Mouse (Mus musculus) G1E (cell line): ENCODE measurements around the gene Rgs8. TPM values are rescaled to one million over a fixed set of nuclear protein-coding genes. Genes with fewer than 3 reads are reported as not detected.

Source experiments
- ATAC-seq: 2 replicates; pipeline ENCODE4 v1.8.0; 2016; ENCODE audit warnings: mild to moderate bottlenecking; ENCODE audit not compliant: insufficient number of reproducible peaks, poor library complexity, low FRiP score, severe bottlenecking; ENCODE audit errors: extremely low read depth
- DNase-seq: peaks from one replicate; pipeline ENCODE4 v3.0.0; 2012; ENCODE audit warnings: low spot score
- H3K27me3 ChIP-seq: 2 replicates; pipeline ENCODE4 v1.6.1; 2012; ENCODE audit warnings: mild to moderate bottlenecking, low read length, inconsistent platforms; ENCODE audit not compliant: insufficient read depth
- H3K36me3 ChIP-seq: replicated peaks from 2 replicates; pipeline ENCODE3; 2012; ENCODE audit warnings: mild to moderate bottlenecking, inconsistent platforms
- H3K4me1 ChIP-seq: 2 replicates; pipeline ENCODE4 v1.6.1; 2012; ENCODE audit warnings: low read depth, low read length, inconsistent platforms, mixed read lengths; ENCODE audit not compliant: insufficient read depth
- H3K4me3 ChIP-seq: 2 replicates; pipeline ENCODE4 v1.5.1; 2012; ENCODE audit warnings: low read depth, mild to moderate bottlenecking, inconsistent platforms, low read length, moderate library complexity, mixed read lengths
- H3K9me3 ChIP-seq: replicated peaks from 2 replicates; pipeline ENCODE4 v1.6.1; 2012; ENCODE audit warnings: inconsistent platforms
- CTCF ChIP-seq: IDR thresholded peaks from 2 replicates; pipeline ENCODE4 v1.5.1; 2012; ENCODE audit warnings: low read depth, low read length, inconsistent platforms, mixed read lengths
- GATA1 ChIP-seq: IDR thresholded peaks from 2 replicates; pipeline ENCODE4 v1.6.1; 2012; ENCODE audit warnings: borderline replicate concordance, low read length, inconsistent platforms, mixed read lengths
- GATA2 ChIP-seq: IDR thresholded peaks from 2 replicates; pipeline ENCODE4 v1.6.1; 2012; ENCODE audit warnings: low read depth, low read length, inconsistent platforms, borderline replicate concordance
- POLR2AphosphoS5 ChIP-seq: IDR thresholded peaks from 2 replicates; pipeline ENCODE4 v1.6.1; 2012; ENCODE audit warnings: low read depth, low read length, inconsistent platforms; ENCODE audit not compliant: insufficient replicate concordance
- TAL1 ChIP-seq: conservative IDR thresholded peaks from 2 replicates; pipeline ENCODE4 v1.6.1; 2012; ENCODE audit warnings: low read depth, low read length, inconsistent platforms, mixed read lengths
- polyA plus RNA-seq: library from polyadenylated mRNA; stranded (reverse); fragments of >175 nt; gene quantifications from 2 replicates; pipeline ENCODE4 v1.2.3, GENCODE M21; 2012
- total RNA-seq, 2 experiments: library from RNA; stranded (forward) in 1 of 2; stranded (reverse) in 1 of 2; fragments of 200-1000 nt in 1 of 2; fragments of >200 nt in 1 of 2; fragmentation: Nextera tagmentation in 1 of 2; gene quantifications; 2 replicates each; pipeline ENCODE4 v1.2.3; 2014 to 2017

The Rgs8 gene
- total and polyA plus RNA-seq, 3 experiments: 0.16 TPM; not detected in 2

DNA sequence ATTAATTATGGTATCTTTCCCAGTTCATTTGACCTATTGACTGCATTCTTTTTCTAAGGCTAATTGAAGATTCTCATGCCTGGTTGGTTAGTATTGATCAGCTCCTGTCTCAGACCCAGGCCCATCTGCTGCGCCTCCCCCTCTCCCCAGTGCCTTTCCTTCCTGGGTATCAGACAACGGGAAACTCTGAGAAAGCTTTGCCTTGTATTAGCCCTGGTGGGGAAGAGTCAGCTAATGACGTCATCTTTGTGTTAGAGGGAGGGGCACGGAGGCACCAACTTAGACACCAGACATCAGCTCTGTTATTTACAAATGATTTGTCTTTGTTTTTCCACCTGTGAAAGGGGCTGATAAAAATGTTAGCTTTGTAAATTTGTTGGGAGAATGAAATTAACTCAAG is 9.5 kb downstream of the Rgs8 start:
- no peaks in the 10 kb centered on the region; the same call in 1 of the 2 replicates for H3K27me3 ChIP-seq
- no peaks in the 10 kb centered on the region for H3K4me1 ChIP-seq
- H3K36me3 ChIP-seq: no peaks in the 10 kb centered on the region
- ATAC-seq (no peak), DNase-seq (no peak)
- TF ChIP-seq POLR2AphosphoS5 (no peak), CTCF (no peak)
- no peaks in the 10 kb centered on the region for H3K9me3 ChIP-seq
- H3K4me3 ChIP-seq: no peak overlapping the region

DNA sequence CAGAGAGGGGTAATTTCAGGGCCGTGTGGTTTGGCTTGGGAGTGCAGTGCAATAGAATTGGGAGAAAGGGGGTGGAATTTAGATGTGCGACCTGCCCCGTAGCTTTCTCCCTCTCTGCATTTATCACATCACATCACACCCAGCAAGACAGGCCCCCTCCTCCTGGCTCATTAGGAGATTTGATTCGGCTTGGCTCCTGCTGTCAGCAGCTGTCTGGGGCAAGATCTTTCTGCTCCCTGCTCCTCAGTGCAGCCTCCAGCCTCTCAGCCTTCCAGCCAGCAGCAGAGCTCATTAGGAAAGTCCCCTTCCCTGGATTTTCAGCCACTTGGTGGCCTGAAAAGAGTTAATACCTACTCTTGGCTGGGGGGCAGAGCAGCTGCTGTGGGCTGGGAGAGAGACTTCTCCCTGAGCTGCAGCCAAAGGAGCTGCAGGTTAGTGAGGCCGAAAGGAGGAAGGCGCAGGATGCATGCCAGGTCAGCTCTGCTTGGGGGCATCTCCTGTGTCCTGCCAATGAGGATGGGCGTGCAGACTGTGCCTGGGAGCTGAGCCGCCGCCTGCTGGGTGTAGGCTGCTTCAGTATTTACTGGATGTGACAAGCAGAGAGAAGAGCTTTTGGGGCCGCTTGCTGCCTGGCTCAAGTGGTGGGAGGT is 12.4 kb downstream of the Rgs8 start:
- Histone ChIP-seq H3K4me3 (no peak overlapping the region), H3K9me3 (no peaks in the 10 kb centered on the region), H3K36me3 (no peaks in the 10 kb centered on the region), H3K27me3 (no peaks in the 10 kb centered on the region), H3K4me1 (no peaks in the 10 kb centered on the region)
- no peak for TF ChIP-seq POLR2AphosphoS5
- no peak for TF ChIP-seq GATA2
- TF ChIP-seq GATA1: no peak
- ATAC-seq (no peak), DNase-seq (no peak)

DNA sequence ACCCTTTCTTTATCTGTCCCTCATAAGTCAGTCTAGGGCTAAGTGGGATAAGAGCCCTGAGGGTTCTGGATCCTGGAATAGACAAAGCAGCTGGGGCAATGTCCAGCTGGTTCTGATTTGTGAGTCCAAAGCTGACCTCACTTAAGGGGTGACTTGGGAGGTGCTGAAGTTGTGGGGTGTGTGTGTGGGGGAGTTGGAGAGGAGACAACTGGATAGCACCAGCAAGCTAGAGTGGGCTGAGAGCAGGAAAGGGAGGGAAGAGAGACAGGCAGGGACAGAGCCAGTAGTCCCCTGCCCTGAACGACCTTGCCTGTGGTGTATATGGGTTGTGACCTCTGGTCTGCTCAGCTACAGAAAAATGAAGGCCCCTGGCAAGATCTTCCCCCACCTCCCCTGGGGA is 13.4 kb downstream of the Rgs8 start:
- no peaks in the 10 kb centered on the region for H3K9me3 ChIP-seq
- no peaks in the 10 kb centered on the region for H3K27me3 ChIP-seq
- no peak overlapping the region for H3K4me3 ChIP-seq
- TF ChIP-seq GATA2: no peak
- no peak for TF ChIP-seq POLR2AphosphoS5
- TF ChIP-seq GATA1: no peak
- TF ChIP-seq CTCF: no peak
- TF ChIP-seq TAL1: no peak
- H3K36me3 ChIP-seq: no peaks in the 10 kb centered on the region
- H3K4me1 ChIP-seq: no peaks in the 10 kb centered on the region
- DNase-seq: no peak
- no peak for ATAC-seq

DNA sequence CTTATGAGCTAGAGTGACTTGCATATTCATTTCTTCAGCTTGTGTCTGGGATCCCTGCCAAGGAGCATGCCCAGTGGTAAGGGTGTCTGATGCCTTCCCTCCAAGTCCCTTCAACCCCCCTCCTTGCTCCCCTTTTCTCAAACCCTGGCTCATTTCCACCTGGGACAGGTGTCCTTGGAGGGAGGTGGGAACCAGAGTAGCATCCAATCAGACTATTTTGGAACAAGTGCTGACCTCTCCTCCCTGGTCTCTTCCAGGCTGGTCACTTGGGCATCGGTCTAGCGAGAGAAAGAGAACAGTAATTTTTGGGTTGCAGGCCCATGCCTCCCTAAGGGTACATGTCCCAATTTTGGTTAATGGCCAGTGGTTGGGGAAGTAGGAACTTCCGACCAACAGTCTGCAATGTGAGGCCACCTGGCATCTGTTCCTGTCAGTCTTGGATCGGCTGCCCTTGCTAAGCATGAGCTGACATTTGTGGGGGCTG is 14.5 kb downstream of the Rgs8 start:
- Histone ChIP-seq H3K9me3 (no peaks in the 10 kb centered on the region), H3K4me3 (no peak overlapping the region), H3K36me3 (no peaks in the 10 kb centered on the region), H3K27me3 (no peaks in the 10 kb centered on the region), H3K4me1 (no peaks in the 10 kb centered on the region)
- ATAC-seq: no peak
- TF ChIP-seq GATA2: no peak
- TF ChIP-seq GATA1: no peak
- TF ChIP-seq CTCF: no peak
- TF ChIP-seq TAL1: no peak
- TF ChIP-seq POLR2AphosphoS5: no peak
- DNase-seq: no peak

DNA sequence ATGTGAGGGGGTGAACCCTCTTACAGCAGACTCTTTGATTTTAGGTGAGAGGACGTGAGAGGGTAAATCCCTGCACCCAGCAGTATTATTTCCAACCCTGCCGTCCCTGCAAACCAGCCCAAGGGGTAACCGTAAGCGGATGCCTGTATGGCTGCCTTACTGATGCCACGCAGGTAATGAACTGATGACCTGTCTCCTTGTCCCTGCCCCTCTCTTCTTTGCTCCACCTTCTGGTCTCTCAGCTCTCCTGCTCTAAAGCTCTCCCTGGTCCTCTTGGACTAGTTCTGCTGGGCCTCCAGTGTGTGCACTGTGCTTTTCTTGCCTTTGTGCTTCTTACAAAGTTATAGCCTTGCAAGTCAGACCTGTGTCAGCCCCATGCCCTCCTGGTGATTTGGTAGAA is 15.0 kb downstream of the Rgs8 start:
- Histone ChIP-seq H3K4me1 (no peaks in the 10 kb centered on the region), H3K4me3 (no peak overlapping the region), H3K27me3 (no peaks in the 10 kb centered on the region), H3K36me3 (no peaks in the 10 kb centered on the region), H3K9me3 (no peaks in the 10 kb centered on the region)
- ATAC-seq (no peak), DNase-seq (no peak)
- no peak for TF ChIP-seq GATA1
- TF ChIP-seq GATA2: no peak

DNA sequence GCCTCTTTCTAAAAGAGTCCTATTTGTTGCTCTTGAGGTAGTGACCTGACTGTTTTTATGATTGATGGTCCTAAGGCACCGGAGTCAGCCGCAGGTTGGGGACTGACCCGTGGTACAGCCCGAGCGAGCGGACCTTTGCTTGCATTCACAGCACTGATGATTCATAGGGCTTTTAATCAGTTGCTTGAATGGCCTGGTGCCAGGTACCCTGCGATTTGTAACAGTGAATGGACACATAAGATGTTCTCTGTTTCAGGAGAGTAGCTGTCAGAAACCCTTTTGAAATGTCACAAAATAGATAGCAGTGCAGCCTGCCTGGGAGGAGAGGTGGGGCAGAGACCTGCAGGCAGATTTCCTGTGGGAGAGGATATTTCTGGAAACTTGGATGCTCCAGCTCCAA is 16.3 kb downstream of the Rgs8 start:
- ATAC-seq (no peak), DNase-seq (no peak)
- Histone ChIP-seq H3K27me3 (no peaks in the 10 kb centered on the region), H3K36me3 (no peaks in the 10 kb centered on the region), H3K9me3 (no peaks in the 10 kb centered on the region), H3K4me3 (no peak overlapping the region), H3K4me1 (no peaks in the 10 kb centered on the region)
- TF ChIP-seq POLR2AphosphoS5 (no peak), TAL1 (no peak), GATA2 (no peak), GATA1 (no peak), CTCF (no peak)

DNA sequence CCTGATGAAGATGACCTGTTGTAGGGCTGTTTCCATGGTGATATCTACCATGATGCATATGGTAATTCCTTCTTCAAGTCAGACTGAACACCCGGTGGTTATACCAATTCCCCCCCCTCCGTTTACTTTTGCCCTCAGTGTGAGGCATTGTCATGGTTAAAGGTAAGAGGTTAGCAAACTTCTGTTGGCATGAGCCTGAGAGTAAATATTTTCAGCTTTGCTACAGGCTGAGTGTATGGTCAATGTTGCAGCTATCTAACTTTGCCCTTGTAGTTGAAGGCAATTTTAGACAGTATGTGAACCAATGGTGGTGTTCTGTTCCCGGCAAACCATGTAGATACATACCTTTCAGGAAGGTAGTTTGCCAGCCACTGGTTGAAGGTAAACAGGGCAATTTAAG is 16.9 kb downstream of the Rgs8 start:
- H3K9me3 ChIP-seq: no peaks in the 10 kb centered on the region
- no peaks in the 10 kb centered on the region for H3K27me3 ChIP-seq
- ATAC-seq (no peak), DNase-seq (no peak)
- H3K4me3 ChIP-seq: no peak overlapping the region
- no peaks in the 10 kb centered on the region for H3K4me1 ChIP-seq
- H3K36me3 ChIP-seq: no peaks in the 10 kb centered on the region
- TF ChIP-seq GATA2 (no peak), TAL1 (no peak), CTCF (no peak), GATA1 (no peak), POLR2AphosphoS5 (no peak)
